Mouse (Mus musculus) limb, embryonic 14.5 days (tissue): Measurements from ENCODE around the gene Prmt9. TPM values are rescaled to one million over a fixed set of nuclear protein-coding genes. Genes with fewer than 3 reads are reported as not detected.

Experiments used
- ATAC-seq: fragments of 200-750 bp; cut with Nextera tagmentation; 2 replicates; pipeline ENCODE4 v1.8.0; 2017; ENCODE audit warnings: low read depth, moderate number of reproducible peaks, moderate TSS enrichment; ENCODE audit not compliant: low FRiP score
- DNase-seq: peaks from one replicate; pipeline ENCODE4 v3.0.0-alpha.2; 2015; ENCODE audit warnings: low spot score
- H3K27ac ChIP-seq: fragments of 300-500 bp; sonication (generic); replicated peaks from 2 replicates; pipeline ENCODE4 v1.5.1; 2014; ENCODE audit warnings: low read depth, mild to moderate bottlenecking, low read length, moderate library complexity, mixed read lengths
- H3K27me3 ChIP-seq: fragments of 300-500 bp; sonication (generic); 2 replicates; pipeline ENCODE4 v1.6.1; 2014; ENCODE audit warnings: low read length, mixed read lengths; ENCODE audit not compliant: control insufficient read depth, insufficient read depth
- H3K36me3 ChIP-seq: fragments of 300-500 bp; sonication (generic); 2 replicates; pipeline ENCODE4 v1.6.1; 2014; ENCODE audit warnings: mild to moderate bottlenecking, low read length, moderate library complexity, mixed read lengths; ENCODE audit not compliant: control insufficient read depth, insufficient read depth
- H3K4me1 ChIP-seq: fragments of 300-500 bp; sonication (generic); 2 replicates; pipeline ENCODE4 v1.6.1; 2014; ENCODE audit warnings: antibody characterized with exemption, low read length, mixed read lengths; ENCODE audit not compliant: control insufficient read depth, insufficient read depth
- H3K4me2 ChIP-seq: fragments of 300-500 bp; sonication (generic); replicated peaks from 2 replicates; pipeline ENCODE4 v1.6.1; 2014; ENCODE audit warnings: low read depth, mild to moderate bottlenecking, low read length, moderate library complexity; ENCODE audit not compliant: severe bottlenecking
- H3K4me3 ChIP-seq: fragments of 300-500 bp; sonication (generic); replicated peaks from 2 replicates; pipeline ENCODE4 v1.5.1; 2014; ENCODE audit warnings: low read length
- H3K9ac ChIP-seq: fragments of 300-500 bp; sonication (generic); 2 replicates; pipeline ENCODE4 v1.6.1; 2014; ENCODE audit warnings: mild to moderate bottlenecking, low read depth, low read length, moderate library complexity; ENCODE audit not compliant: severe bottlenecking
- H3K9me3 ChIP-seq: fragments of 300-500 bp; sonication (generic); 2 replicates; pipeline ENCODE4 v1.6.1; 2016; ENCODE audit warnings: low read length; ENCODE audit not compliant: control insufficient read depth
- POLR2A ChIP-seq: fragments of 200-500 bp; IDR thresholded peaks from 2 replicates; pipeline ENCODE4 v1.8.0; 2012; ENCODE audit warnings: inconsistent platforms, mild to moderate bottlenecking, moderate library complexity, borderline replicate concordance; ENCODE audit not compliant: insufficient read depth, insufficient read length; ENCODE audit errors: extremely low read depth
- WGBS: fragments of 180-500 bp; shearing (Covaris S2); extraction: QIAGEN DNeasy Blood & Tissue Kit; methylation state at CpG from one replicate; pipeline ENCODE4 v1.1.7; 2014; 5-methylcytosine and 5-hydroxymethylcytosine counted together
- polyA plus RNA-seq, 2 experiments: library from polyadenylated mRNA; depleted of rRNA in 1 of 2; stranded (reverse) in 1 of 2; unstranded in 1 of 2; fragments of >200 nt; fragmentation: Nextera tagmentation in 1 of 2; extraction: Ambion mirVana in 1 of 2; gene quantifications; 2 replicates each; pipeline versions ENCODE4 v1.2.1 to v1.2.3; 2012 to 2014

Gene Prmt9
- polyA plus RNA-seq, 2 experiments: 17.2 to 20.4 TPM

DNA sequence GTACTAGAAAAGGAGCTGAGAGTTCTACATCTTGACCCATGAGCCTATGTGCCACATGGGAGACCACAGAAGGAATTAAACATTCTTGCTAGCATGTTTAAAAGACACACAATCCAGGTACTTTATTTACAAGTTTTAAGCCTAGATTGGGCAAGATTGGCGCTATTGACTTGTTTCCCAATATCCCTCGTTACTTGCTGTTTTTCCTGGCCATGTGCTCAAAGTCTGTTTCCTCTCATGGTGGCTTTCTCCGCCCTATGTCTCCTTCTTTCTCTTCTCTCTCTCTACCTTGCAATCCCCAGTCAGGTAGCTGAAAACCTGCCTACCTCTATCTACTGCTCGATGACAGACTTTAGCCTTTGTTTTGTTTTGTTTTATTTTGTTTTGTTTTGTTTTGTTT is 3.6 kb upstream of the Prmt9 start:
- H3K9ac ChIP-seq: no peak overlapping the region
- 87% methylated on average over 4 of the region's 4 CpGs for WGBS
- H3K9me3 ChIP-seq: no peaks in the 10 kb centered on the region
- H3K4me1 ChIP-seq: no peaks in the 10 kb centered on the region
- DNase-seq: no peak
- no peak for TF ChIP-seq POLR2A
- H3K27ac ChIP-seq: no peak overlapping the region
- H3K27me3 ChIP-seq: no peaks in the 10 kb centered on the region
- no peak overlapping the region for H3K4me2 ChIP-seq
- H3K4me3 ChIP-seq: no peak overlapping the region
- no peak for ATAC-seq
- H3K36me3 ChIP-seq: no peaks in the 10 kb centered on the region

DNA sequence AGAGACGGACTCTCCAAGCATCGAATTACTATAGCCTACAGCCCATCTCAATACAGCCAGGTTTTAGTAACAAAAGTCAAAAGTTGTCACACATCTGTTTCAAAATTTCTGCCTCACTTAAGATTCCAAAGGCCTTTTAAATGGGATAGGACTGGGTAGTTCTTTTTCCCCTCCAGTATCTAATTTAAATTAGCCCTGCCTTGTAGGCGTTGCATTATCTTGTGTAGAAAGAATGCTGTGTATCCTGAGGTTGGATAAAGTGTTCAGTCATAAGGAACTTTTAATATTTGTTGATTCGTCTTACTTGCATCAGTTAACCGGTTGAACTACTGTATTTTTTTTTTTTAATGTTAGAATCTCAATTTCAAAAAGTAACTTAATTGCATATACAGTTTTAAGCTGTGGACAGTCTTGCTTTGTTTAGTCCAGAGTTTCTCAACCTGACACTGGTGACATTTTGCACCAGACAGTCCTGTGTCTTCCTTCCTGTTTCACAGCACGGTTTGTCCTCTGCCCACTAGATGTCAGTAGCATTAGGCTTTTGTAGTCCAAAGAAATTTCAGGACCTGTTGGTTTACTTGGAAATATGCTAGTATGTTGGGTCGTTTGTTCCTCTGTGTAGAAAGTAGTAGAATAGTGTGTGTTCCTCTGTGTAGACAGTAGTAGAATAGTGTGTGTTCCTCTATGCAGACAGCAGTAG is 834 bp downstream of the Prmt9 start:
- 20% methylated on average over 7 of the region's 7 CpGs for WGBS
- Histone ChIP-seq H3K4me2 (peak overlapping the region; percentile 58), H3K27me3 (no peaks in the 10 kb centered on the region), H3K4me1 (no peaks in the 10 kb centered on the region), H3K36me3 (peaks cover 23% of the 10 kb centered on the region), H3K9ac (peak overlapping the region; percentile 86), H3K4me3 (peak overlapping the region; percentile 86), H3K9me3 (no peaks in the 10 kb centered on the region), H3K27ac (no peak overlapping the region)
- ATAC-seq (no peak), DNase-seq (peak; percentile 68)
- no peak for TF ChIP-seq POLR2A

DNA sequence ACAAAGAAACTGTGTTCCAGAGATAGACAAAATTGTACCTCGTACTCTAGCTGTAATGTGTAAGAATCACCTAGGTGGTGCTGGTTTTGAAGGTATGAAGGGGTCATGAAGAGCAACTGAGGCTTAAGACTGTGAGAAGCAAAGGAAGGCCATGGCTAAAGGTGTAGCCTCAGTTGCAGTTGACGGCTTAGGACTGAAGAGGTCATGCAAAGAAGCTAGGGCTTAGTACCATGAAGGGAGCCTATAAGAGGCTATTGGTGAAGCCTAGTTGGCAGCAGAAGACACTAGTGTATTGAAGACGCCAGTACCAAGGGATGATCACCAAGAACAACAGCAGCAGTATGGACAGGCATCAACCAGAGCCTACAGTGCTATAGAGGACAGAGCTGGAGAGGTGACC is 3.3 kb downstream of the Prmt9 start:
- H3K36me3 ChIP-seq: peaks cover 42% of the 10 kb centered on the region
- WGBS: 94% methylated on average over 3 of the region's 3 CpGs
- no peak for TF ChIP-seq POLR2A

DNA sequence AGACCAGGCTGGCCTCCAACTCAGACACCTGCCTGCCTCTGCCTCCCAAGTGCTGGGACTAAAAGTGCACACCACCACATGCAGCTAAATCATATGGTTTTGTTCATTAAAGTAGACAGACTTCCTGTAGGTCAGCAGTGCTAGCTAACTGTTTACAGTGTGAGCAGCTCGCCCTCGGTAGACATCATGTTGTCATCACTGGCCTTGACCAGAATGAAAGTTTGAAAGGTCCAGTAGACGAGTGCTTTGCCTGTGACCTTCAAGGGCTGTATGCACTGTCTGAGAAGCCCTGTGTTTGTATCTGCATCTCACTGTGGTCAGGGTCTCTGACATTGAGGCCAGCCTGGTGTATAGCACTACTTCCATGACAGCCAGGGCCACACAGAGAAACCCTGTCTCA is 12.2 kb downstream of the Prmt9 start:
- TF ChIP-seq POLR2A: no peak
- Histone ChIP-seq H3K27me3 (no peaks in the 10 kb centered on the region), H3K27ac (no peak overlapping the region), H3K36me3 (peaks cover 79% of the 10 kb centered on the region), H3K4me3 (no peak overlapping the region), H3K9ac (no peak overlapping the region), H3K4me1 (no peaks in the 10 kb centered on the region), H3K9me3 (no peaks in the 10 kb centered on the region), H3K4me2 (no peak overlapping the region)
- 88% methylated on average over 3 of the region's 3 CpGs for WGBS
- ATAC-seq: no peak
- DNase-seq: no peak

More for the DNA sequence above, 3.3 kb downstream of the Prmt9 start:
- Histone ChIP-seq H3K4me1 (no peaks in the 10 kb centered on the region), H3K9me3 (no peaks in the 10 kb centered on the region), H3K4me3 (no peak overlapping the region), H3K27ac (no peak overlapping the region), H3K9ac (no peak overlapping the region), H3K27me3 (no peaks in the 10 kb centered on the region), H3K4me2 (no peak overlapping the region)
- no peak for DNase-seq
- no peak for ATAC-seq

DNA sequence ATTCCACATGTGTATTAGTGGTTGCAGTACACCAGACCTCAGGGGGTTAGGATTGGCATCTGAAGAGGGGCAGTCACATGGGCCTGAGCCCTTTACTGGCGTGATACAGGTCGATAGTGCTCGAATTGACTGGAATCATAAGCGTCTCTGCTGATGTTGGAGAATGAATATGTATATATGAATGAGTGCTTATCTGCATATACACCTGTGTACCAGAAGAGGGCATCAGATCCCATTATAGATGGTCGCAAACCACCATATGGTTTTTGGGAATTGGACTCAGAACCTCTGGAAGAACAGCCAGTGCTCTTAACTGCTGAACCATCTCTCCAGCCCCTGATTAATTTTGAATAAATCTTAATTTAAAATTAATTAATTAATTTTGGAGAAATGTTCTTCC is 25.0 kb downstream of the Prmt9 start:
- Histone ChIP-seq H3K9me3 (no peaks in the 10 kb centered on the region), H3K4me1 (no peaks in the 10 kb centered on the region), H3K36me3 (peaks cover 43% of the 10 kb centered on the region), H3K27me3 (no peaks in the 10 kb centered on the region), H3K27ac (no peak overlapping the region), H3K9ac (no peak overlapping the region), H3K4me2 (no peak overlapping the region), H3K4me3 (no peak overlapping the region)
- DNase-seq (no peak), ATAC-seq (no peak)
- WGBS: 87% methylated on average over 5 of the region's 5 CpGs
- no peak for TF ChIP-seq POLR2A
